Mouse (Mus musculus) cerebellum, postnatal 14 days (tissue): ENCODE results near the gene Cacna1d.
A peak's percentile ranks its signal among the peaks of the same experiment; 100 is the strongest.

ENCODE experiments used
- DNase-seq, 2 experiments: peaks; one replicate each; pipeline ENCODE4 v3.0.0; 2021; ENCODE audit warnings: mixed read lengths in 2 of 2

Gene Cacna1d

DNA sequence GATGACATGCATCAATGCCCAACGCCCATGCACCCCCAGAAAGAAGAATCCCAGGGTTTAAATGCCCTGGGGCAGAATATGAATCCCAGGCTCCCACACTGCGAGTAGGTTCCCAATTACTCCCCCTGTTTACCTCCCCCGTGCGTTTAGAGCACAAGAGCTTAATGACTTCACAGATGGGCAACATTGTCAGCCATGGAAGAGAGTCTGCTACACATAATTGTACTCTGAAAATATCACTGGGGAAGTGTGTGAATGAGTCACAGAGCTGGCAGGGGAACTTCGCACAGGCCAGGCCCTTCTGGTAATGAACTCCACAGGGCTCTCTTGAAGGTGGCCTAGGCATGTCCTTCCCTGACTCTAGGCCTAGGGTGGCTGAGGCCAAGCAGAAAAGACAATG is 125.4 kb downstream of the Cacna1d start:
- no peak for DNase-seq

DNA sequence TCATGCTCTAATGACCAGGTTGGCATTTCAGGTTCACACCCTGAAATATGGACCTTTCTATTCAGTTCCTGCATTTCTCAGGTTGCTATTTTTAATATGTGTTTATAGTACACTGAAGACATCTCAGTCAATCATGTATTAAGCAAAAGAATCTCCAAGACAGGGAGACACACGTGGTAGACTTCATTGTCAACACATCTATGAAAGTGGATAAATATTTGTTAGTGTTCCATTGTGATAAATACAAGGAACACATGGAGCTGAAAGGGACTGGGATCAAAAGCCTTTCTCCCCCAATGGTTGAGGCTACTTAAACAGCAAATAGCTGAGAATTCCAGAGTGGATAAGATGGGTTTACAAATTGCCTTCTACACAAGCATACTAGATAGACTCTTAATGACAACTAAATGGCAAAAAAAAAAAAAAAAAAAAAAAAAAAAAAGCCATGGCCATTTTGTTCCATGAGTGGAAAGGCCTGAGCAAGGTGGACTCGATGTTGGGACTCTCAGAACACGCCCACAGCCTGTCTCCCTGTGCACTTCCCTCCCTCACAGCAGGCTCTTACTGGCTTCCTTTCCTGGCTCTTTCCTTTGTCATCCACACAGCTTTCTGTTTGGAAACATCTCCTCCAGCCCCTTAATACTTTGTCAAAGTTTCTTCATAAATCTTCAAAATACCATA is 127.6 kb downstream of the Cacna1d start:
- DNase-seq = no peak

DNA sequence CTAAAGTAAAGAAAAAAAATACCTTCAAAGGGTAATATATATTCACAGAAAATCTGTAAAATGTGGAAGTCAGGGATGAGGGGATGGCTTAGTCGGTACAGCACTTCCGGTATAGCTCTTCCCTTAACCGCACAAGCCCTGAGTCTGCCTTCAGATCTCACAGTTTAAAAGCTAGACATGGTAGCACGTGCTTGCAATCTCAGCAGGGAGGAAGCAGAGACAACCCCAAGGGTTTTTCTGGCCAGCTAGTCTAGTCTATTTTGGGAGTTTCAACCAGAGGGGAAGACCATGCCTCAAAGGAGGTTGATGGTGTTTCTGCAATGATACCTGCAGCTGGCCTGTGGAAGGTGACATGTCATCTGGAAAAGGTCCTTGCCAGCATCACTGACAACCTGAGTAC is 128.9 kb downstream of the Cacna1d start:
- no peak for DNase-seq

DNA sequence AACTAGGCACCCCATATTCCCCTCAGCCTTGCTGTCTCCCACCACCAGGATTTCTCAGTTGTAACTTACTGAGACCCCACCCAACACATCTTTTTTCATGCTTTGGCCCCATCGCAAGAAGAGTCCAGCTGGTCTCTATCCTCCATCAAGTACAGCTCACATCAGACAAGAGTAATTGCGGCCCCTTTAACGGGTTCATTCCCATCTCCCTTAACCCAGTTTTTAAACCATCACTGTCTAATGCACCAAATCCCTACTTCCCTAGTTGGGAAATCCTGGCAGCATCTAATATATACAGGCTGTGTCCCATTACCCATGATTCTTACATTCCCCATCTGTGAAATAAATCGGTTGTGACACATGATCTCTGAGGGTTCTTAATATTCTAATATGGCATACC is 130.8 kb downstream of the Cacna1d start:
- DNase-seq = no peak

DNA sequence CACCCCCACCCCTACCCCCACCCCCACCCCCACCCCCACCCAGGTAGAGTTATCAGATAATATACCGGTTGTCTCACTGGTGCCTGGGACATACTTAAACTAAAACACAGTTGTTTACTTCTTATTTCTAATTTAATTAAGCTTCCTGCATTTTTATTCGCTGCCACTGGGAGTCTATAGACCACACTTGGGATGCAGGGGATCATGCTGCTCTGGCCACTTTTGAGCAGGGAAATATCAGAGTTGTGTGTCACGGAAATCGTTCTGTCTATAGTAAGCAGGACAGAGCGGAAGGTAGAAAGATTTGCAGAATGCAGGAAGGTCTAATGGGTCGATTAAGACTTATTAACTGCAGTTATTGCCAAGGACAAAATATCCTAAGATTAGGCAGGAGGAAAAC is 131.3 kb downstream of the Cacna1d start:
- DNase-seq = no peak

DNA sequence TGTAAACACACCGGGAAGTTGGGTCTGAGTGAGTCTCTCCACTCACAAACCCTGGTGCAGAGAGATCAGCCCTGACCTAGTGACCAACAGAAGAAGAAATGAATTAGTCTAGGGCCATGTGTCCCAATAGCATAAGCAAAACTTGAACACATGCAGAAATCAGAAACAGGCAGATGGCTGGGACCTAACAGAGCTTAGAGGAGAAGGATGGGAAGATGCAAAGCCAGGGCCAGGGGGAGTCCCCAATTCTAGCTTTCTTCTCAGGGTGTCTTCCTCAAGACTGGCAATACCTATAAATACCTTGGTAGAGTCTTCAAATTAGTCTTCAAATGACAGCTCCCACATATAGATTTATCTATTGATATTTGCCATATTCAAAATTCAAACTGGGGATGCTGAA is 133.2 kb downstream of the Cacna1d start:
- DNase-seq = peak in 1 of 2 experiments; percentile 0

DNA sequence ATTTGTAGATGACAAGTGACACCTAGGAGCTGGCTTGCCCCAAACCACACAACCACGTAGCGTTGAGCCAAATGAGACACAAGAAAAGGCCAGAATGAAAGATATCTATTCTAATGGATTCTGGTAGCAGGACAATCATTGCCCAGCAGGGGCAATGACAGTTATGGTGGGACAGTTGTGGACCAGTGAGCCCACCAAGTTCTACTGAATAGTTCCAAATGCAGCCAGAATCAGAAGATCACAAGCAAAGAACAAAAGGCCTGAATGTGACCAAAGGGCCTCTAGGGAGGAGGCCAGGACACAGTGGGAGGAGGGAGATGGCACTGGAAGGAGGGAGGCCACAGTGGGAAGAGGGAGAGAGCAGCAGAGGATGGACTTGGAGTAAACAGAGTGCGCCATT is 134.8 kb downstream of the Cacna1d start:
- DNase-seq = peak in 1 of 2 experiments; percentile 1

DNA sequence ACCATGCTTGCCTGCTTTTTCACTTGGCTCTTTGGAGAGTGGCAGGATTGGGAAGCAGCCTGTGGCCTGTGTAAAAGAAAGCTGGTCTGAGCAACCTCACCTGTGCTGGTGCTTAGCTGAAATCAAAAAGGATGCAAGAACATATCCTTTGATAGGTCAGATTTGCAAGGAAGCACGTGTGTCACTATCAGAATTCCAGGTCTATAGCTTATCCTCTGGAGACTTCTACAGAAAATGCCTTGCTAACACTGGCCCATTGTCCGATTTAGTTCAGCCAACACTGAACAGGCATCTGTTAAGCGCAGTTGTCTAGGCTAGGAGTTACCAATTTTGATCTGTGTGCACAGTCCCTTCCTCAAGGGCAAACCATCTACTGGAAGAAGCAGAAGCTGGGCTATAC is 136.5 kb downstream of the Cacna1d start:
- DNase-seq = no peak

DNA sequence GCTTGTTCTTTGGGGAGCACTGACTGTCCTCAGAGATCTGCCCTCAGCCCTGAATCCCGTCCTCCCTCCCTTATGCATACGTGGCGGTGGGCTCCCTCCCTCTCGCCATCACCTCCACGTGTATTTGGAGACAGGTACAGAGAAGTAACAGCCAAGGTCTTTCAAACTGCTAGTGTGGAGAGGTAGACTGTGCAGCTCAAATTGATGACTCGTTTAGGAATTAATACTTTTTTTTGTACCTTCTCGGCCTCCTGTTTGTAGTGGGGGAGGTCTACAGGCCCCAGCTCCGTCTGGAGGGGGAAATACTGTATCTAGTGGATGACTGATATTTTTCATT is 137.2 kb downstream of the Cacna1d start:
- no peak for DNase-seq

DNA sequence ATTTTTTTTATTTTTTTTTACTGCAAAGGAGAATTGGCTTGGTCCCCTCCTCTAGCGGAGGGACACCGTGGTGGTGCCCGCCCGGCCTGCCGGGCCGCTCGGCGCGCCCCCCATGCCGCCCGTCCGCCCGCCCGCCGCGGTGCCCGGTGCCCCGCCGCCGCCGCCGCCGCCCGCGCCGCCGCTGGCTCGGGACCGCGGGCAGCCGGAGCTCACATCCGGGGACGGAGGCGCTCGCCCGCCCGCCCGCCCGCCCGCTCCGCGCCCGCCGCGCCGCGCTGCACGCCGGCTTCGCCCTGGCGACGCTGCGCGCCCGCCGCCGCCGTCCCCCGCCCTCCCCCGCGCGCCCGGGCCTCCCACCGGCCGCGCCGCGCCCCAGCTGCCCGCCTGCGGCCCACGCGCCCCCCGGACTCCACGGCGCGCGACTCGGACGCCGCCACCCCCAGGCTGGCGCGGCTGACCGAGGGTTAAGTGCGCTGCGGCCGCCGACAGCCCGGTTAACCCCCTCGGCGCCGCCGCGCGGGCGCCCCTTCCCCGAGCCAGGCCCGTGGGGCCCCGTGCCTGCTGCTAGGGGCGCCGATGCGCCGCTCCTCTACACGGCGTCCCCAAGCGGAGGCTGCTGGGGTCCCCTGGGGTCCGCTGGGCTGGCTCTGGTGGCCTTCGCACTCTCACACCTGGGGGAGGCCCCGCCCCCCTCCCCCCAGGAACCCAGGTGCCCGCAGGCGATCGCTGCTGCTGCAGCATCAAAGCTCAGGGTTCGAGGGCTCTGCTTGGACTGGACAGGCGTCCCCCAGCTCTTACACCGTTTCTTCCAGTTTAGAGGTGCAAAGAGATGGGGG is 137.7 kb downstream of the Cacna1d start:
- peak; percentile 60 to 73 for DNase-seq

DNA sequence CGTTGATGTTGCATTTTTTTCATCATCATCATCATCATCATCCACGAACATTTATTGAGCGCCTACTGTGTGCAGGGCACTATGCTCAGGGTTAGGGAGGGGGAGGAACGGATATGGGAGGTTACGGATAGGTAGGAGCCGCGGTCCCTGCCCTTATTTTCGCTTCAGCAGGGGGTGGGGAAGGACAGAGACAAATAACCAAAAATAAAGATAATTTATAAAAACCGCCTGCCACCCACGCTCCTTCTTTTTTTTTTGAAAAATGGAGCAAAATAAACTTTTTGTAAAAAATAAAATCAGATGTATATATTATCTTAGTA is 138.3 kb downstream of the Cacna1d start:
- DNase-seq = no peak

DNA sequence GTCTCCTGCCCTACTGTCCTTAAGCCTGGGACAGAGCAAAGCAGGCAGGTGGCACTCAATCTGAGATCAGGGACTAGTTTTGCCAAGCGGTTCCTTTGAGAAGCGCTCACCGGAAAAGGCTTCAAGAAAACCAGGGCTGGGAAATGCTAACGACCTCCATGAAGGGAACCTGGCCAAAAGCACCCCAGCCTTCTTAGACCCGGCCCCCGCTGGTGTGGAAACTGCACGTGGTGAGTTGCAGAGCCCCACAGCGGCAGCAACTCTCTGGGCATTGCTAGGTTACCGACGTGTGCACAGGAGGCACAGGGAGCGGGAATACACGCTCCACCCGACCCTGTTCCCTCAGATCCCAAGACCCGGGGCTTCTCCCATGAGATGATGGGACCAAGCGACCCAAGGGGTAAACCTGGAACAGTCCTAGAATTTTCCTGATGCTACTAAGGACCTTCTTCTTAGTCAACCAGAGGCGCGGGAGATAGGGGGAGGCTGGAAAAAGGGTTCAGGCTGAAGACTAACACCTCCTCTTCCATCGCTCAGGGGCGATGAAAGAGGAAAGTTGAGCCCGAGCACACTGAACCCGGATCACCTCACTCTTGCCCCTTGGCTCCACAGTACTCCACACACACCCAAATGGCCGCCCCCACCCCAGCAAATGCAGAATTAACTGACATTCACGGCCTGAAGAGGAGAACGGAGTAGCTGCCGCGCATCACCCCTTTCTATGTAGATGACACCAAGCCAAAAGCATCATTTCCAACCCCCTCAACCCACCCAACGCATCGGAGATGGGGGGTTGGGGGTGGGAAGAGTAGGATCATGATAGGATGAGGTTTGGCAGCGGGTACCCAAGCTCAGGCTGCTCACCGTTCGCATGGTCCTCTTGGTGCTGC is 138.9 kb downstream of the Cacna1d start:
- peak; percentile 65 to 72 for DNase-seq

DNA sequence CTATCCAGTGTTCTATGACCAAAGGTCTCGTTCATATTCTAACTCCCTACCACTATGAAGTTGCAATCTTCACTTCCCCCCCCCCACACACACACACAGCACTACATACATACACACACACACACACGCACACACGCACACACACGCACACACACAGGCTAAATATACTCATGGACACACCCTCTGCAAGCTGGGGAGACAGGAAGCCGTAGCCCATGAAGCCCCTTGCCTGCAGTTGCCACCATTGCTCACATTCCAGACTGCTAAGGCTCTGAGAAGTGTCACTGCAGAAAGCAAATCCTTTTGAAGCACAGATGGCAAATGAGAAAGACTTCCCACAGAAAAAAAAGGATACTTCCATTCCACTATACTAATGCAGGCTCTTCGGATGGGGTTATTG is 141.0 kb downstream of the Cacna1d start:
- no peak for DNase-seq

DNA sequence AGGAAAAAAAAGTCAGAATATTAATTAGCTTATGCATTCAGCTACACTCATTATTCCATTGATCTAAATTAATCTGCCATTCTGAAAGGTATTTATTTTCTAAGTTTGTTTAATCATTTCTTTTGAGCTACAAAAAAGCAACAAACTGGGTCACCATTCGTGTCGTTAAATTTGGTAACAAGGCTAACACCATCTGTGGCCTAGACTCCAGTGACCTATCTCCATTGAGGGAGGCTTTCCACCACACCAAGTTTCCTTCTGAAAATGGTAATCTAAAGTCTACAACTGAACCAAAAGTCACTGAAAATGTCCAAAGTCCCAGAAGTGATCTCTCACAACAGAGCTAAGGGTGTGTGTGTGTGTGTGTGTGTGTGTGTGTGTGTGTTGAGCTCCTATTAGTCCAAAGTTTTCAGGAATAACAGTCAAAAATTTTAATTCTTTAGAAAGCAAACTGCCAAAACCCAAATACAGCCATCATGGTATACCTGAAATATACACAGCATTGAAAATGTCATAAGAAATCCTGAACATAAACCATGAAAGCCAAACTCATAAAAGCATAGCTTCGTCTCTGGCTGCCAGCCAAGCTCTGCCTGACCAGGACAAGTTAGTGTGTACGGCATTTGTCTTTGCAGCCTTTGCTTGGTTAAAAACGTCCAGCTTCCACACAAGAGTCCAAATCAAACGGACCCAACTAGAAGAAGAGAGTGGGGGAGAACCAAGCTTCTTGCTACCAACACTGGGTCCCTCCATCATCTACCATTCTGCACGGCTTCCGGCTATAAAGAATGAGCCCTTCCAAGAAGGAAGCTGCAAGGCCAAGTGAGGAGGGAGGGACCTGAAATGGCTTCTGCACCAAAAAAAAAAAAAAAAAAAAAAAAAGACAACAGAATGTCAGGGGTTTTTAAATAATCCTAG is 146.0 kb downstream of the Cacna1d start:
- DNase-seq = peak; percentile 55 to 57

DNA sequence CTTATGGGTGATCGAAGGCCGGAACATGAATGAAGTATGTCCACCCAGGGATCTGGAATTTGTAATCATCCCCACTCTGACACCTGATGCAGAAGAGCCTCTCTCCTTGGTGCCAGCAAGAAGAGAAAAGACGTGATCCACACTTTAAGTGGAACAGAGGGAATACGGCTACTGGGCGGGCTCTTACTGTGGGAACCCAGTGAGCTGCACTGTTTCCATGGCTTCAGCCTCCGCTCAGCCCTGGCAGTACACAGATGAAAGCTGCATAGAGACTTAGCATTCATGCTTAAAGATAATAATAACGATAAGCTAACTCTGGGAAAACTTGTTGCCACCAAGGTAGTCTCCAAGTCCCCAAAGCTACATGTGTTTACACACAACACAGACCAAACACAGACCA is 147.5 kb downstream of the Cacna1d start:
- DNase-seq = no peak

DNA sequence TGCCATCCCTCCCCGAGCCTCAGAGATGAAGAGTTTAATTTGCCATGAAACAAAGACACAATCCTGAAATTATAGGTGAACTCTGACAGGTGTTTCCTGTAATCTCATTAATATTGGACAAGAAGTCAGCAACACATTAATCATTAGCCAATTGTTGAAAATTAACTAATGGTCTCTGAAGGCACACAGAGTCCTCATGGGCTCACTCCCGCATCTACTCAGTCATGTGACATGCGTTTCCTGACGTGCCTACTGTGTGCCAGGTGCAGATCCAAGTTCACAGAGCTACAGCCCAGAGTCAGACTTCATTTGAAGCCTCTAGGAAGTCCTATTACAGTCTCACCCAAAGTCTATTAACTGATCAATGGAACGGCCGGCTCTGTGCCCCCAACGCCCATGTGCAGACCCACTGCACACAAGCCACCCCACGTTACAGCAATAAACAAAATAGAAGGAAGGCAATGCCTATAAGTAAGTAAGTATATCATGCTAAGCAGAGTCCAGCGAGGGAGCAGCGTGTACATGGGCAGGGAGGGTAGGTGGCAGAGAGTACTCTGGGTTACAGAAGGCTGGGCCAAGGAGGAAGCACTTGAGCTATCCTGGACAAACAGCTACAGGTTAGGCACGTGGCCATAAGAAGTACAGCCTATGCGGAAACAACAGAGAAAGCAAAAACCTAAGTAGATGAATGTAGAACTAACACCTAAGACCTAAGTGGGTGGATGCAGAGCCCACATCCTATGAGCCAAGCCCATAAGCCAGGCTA is 149.2 kb downstream of the Cacna1d start:
- DNase-seq = no peak

DNA sequence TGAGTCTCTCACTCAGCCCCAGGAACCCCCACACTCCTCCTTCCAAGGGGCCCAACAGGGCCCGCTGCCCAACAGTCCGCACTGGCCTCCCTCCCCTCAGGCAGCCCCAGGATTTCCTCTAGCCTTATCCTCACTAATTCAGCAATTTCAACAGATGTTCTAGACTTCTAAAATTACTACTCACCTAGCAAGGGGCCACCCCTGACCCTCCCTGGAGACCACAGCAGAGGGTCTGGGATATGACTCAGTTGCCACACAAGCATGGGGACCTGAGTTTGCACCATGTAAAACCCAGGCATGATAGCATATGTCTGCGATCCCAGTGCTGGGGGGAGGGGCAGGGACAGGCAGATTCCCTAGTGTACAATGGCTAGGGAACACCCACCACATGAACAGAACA is 151.1 kb downstream of the Cacna1d start:
- DNase-seq = no peak

DNA sequence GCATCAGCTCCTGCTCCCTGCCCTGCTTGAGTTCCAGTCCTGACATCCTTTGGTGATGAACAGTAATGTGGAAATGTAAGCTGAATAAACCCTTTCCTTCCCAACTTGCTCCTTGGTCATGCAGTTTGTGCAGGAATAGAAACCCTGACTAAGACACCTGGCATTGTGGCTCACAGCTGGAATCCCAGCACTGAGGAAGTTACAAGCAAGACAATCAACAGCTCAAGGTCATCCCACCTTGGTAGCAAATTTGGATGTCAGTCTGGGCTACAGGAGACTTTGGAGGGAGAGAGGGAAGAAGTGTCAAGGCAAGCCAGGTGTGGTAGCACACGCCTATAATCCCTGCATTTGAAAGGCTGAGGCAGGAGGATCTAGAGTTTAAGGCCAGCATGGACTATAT is 159.4 kb downstream of the Cacna1d start:
- no peak for DNase-seq

DNA sequence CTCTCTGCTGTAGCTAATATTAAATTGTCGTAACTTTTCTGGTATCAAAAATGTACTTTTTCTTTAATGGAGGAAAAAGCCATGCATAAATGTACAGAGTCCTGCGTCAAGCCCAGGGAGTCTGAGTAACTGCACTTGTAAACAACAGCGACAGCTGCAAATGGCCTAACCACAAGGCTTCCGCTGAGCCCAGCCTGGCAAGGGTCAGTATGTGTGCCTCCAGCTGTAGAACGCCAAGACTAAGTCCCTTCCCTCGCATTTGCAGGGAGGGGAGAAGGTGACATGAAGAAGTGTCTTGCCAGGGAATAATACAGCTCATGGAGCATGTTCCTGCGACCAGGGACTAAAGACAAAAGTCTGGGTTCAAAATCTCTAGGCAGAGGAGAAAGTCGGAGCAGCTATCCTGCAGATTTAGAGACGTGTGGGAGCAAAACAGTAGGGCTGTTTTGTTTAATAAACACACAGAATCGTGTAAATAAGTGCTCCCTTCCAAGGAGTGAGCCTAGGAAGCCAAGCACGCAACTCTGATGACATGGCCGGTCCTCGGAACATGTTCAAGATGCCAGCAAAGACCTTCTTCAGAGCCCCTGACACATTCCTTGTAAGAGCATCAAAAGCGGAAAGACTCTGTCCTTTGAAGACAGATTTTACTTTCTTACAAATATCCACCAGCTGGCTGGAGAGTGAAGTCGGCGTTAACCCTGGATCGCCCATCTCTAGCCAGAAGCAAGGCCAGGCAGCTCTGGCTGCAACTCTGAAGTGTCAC is 160.7 kb downstream of the Cacna1d start:
- no peak for DNase-seq

DNA sequence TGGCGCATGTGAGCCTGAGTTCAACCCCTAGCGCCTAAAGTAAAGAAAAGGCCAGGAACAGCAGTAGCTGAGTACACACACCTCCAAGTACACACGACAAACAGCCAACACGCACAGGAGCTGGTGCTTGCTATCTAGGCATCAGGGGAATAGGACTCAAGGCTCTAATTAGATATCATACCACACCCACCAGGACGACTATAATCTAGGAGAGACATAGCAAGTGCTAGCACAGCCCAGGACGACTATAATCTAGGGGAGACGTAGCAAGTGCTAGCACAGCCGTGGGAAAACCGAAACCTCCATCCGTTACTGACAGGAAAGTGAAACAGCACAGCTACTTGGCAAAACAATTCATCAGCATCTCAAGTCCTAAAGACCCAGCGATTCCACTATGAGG is 162.1 kb downstream of the Cacna1d start:
- DNase-seq = no peak

DNA sequence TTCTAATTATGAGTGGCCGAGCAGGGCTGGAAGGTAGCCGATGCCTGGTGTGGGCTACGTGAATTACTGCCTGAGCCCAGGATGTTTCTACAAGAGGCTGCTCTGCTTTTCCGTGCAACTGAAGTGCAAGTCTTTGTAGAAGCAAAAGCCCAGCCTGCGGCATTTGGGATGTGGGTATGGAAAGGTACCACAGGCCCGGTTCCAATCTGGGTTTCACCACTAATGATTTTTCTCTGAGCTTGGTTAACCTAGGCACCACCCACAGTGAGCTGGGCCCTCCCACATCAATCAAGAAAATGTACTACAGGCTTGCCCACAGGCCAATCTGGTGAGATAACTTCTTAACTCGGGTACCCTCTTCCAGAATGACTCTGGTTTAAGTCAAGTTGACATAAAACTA is 163.8 kb downstream of the Cacna1d start:
- no peak for DNase-seq
